Mouse (Mus musculus) cortical plate, adult 2 months (tissue): ENCODE measurements around the gene Wnt10b. TPM values are rescaled to one million over a fixed set of nuclear protein-coding genes. Genes with fewer than 3 reads are reported as not detected.

ENCODE experiments used
- H3K27ac ChIP-seq: fragments of 200-500 bp; 2 replicates; pipeline ENCODE4 v1.5.1; 2012; ENCODE audit warnings: low read length, control low read depth, inconsistent platforms; ENCODE audit not compliant: insufficient read depth
- H3K4me1 ChIP-seq: fragments of 200-500 bp; 2 replicates; pipeline ENCODE4 v1.6.1; 2011; ENCODE audit warnings: low read length; ENCODE audit not compliant: control insufficient read depth, insufficient read depth
- H3K4me3 ChIP-seq: fragments of 200-500 bp; 2 replicates; pipeline ENCODE4 v1.5.1; 2011; ENCODE audit warnings: mild to moderate bottlenecking, low read length, control low read depth; ENCODE audit not compliant: insufficient read depth
- CTCF ChIP-seq: fragments of 200-500 bp; IDR thresholded peaks from 2 replicates; pipeline ENCODE4 v1.5.1; 2011; ENCODE audit warnings: mild to moderate bottlenecking, control low read depth, low read length; ENCODE audit not compliant: insufficient read depth; ENCODE audit errors: extremely low read depth
- POLR2A ChIP-seq: fragments of 200-500 bp; IDR thresholded peaks from 2 replicates; pipeline ENCODE4 v1.6.1; 2011; ENCODE audit warnings: mild to moderate bottlenecking, low read length, control low read depth; ENCODE audit not compliant: insufficient read depth; ENCODE audit errors: extremely low read depth
- polyA plus RNA-seq: library from polyadenylated mRNA; depleted of rRNA; stranded (reverse); fragments of >200 nt; gene quantifications from 2 replicates; pipeline ENCODE4 v1.2.3, GENCODE M21; 2012

Gene Wnt10b
- polyA plus RNA-seq, 1 experiment, result 3.1 TPM

DNA sequence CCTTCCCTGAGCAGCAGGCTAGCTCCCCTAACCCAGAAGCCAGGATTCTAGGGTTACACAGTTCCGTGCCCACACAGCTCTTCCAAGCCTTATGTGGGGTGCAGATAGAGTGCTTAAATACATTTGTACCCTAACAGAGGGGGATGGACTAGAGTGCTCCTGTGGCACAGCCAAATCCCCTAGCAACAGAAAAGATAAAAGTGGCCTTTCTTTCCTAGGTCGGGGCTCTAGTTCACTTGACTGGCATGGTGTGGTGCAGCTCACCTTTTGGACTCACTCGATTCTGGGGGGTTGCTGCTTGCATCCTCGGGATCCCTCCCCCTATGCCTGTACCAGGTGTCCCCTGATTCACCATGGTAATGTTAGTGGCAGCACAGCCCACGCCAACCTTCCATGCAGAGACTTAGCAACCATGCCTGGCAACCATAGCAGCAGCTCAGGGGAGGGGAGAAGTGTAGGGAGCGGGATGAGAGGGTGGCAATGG lies 30.7 kb upstream of the Wnt10b start:
- TF ChIP-seq POLR2A (peak; percentile 53; the same call in 1 of the 2 replicates), CTCF (no peak)
- Histone ChIP-seq H3K4me1 (peaks cover 9% of the 10 kb centered on the region), H3K4me3 (peak overlapping the region; percentile 95), H3K27ac (peak overlapping the region; percentile 83)

DNA sequence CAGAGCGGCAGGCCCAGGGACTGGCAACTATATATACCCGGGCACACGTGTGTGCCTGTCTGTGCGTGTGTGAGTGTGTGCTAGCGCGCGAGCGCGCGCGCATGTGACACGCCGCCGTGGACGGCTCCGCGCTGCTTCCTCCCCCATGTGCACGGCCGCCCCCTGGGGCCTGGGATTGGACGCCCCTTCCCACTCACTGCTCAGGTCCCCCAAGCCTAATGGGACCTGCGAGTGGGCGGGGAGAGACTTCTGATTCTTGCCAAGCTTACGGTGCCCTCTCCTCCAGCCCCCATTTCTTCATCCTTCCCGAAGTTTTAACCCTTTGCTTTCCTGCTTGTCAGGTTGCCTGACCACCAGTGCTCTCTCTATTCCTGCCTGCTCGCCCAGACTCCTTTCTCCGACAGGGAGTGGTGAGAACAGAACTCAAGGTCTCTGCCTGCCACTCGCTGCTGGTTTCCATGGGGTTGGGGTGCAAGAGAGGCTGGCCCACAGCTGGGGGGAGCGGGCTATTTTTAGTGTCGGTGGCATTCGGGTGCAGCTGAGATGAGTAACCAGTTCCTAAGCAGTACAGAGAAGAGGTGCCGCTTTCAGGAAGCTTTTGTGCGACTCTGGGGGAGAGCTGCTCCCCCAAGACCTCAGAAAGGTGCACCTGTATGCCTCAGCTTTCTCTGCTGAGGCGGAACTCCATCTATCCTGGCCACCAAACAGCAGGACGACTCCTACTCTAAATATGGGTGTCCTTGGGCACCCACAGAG lies 30.1 kb upstream of the Wnt10b start:
- Histone ChIP-seq H3K4me3 (peak overlapping the region; percentile 95), H3K27ac (peak overlapping the region; percentile 83), H3K4me1 (peaks cover 7% of the 10 kb centered on the region; the same call in 1 of the 2 replicates)
- TF ChIP-seq POLR2A (peak; percentile 70; the same call in 1 of the 2 replicates), CTCF (no peak)

DNA sequence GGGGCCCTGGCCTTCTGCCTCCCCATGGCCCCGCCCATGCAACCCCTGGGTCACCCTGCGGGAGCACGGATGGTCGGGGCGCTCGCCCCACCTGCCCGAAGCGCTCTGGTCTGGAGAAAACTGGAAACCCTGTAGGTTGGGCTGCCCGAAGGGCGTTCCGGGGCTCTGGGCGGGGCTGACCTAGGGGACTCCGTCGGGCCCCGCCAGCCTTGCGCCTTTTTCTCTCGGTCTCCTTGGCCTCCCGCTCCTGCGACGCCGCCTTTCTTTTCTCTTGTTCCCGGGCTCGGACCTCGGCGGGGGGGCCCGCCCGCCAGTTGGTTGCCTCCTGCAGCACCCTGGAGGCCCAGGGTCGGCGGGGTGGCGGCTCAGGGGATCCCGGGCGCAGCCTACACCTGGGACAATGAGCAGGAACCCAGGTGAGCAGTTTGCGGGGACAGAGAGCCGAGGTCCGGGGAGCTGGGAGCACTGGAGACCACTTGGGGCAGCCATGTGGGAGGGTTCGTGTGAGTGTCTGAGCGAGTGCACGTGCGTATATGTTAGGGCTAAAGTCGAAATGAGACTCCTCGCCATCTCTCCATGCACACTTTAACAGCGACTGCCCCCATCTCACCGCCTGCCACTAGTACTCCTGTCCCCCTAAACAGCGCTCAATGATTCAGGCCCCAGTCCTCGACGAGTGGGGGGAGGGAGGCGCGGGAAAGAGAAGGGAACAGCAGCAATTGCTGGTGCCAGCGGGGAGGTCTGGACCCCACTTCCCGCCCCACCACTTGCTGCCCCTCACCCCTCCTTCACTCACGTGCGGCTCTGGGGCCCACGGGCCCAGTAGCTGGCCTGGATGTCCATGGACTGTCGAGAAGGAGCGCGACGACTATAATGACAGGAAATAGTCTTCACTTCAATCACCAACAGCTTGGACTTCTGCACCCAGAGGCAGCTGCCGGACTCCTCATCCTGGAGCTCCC lies 29.1 kb upstream of the Wnt10b start:
- Histone ChIP-seq H3K4me1 (peaks cover 7% of the 10 kb centered on the region; the same call in 1 of the 2 replicates), H3K27ac (peak overlapping the region; percentile 53), H3K4me3 (peak overlapping the region; percentile 95)
- no peak for TF ChIP-seq CTCF
- TF ChIP-seq POLR2A, result no peak

DNA sequence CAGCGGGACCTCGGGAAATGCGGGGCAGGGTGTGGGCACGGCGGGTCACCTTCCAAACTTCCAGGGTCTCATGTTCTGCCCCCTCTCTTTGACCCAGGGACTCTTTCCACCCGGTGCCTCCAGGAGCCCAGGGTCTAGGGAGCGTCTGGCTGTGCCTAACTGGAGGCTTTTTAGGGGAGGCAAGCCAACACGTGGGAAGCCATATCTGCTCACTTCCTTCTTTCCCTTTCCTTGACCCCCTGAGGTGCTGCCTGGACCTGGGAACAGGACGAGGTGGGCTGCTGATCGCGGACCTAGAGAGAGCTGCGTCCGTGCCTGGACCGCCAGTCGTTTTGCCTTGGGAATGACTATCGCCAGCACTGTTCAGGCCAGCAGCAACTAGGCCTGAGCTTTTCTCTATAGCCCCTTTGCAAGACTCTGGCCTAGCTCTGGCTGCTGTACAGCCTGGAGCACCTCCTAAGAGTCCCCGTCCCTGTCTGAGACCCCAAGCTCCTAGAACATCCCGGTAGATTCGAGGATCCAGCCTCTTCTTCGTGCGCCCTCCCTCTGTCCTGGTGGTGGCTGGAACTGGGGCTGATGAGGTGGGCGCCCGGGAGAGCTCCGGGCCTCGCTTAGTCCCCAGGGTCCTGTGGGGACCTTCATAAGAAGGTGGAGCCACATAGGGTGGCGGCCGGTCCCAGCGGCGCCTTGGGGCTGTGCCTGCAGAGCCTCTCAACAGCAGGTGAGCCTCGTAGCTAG lies 28.3 kb upstream of the Wnt10b start:
- no peak for TF ChIP-seq CTCF
- TF ChIP-seq POLR2A, result no peak
- Histone ChIP-seq H3K4me3 (peak overlapping the region; percentile 95), H3K4me1 (peaks cover 7% of the 10 kb centered on the region; the same call in 1 of the 2 replicates), H3K27ac (peak overlapping the region; percentile 53)

DNA sequence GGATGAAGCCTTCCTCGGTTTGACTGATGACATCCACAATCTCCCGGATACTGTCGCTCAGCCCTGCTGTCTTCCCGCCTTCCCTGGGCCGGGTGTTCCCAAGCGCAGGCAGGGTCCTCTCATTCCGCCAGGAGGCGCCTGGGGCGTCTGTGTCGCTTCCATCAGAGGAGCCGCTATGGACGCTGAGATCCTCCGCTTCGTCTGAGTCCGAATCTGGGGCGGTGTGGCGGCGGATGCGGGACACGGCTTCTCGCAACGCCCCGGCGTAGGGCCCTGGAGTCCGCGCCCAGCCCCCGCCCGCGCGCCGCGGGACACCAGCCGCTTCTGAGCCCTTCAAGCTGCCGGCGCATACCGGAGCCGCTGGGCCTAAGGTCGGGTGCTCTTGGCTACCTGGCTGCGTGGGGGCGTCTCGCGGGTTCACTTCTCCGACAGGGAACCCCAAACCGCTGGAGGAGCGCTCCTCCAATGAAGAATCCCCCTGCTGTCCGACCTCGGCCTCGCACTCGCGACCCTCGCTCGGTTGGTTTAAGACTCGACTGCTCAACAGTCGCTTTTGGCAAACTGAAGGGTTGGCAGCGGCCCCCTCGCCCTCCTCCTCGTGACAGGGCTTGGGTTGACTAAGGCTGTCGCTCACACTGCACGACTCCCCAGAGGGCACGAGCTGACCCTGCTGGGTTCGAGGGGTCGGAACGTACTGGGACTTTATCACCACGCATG lies 27.5 kb upstream of the Wnt10b start:
- Histone ChIP-seq H3K27ac (peak overlapping the region; percentile 36; the same call in 1 of the 2 replicates), H3K4me1 (peaks cover 7% of the 10 kb centered on the region; the same call in 1 of the 2 replicates), H3K4me3 (peak overlapping the region; percentile 95)
- TF ChIP-seq POLR2A (peak; percentile 33; the same call in 1 of the 2 replicates), CTCF (peak; percentile 45; the same call in 1 of the 2 replicates)

DNA sequence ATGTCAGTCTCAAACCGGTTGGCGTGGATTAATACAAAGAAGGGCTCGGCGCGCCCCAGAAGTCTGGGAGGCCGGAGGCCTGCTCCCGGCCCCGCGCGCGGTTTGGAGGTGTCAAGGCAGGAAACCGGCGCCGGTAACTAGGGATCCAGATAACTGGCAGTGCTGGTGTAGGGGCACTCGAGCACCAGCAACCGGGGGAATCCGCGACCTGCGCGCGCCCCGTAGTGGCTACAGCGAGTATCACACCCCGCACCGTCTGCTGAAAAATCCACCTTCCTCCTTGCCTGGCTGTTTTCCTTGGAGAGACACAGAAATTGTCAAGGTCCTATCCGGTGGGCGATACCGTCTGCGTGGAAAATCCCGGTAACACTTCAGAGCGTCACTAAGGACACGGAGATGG lies 26.1 kb upstream of the Wnt10b start:
- peaks cover 1% of the 10 kb centered on the region; the same call in 1 of the 2 replicates for H3K4me1 ChIP-seq
- H3K4me3 ChIP-seq, result no peak overlapping the region
- H3K27ac ChIP-seq, result no peak overlapping the region
- TF ChIP-seq CTCF, result peak; percentile 63
- no peak for TF ChIP-seq POLR2A

DNA sequence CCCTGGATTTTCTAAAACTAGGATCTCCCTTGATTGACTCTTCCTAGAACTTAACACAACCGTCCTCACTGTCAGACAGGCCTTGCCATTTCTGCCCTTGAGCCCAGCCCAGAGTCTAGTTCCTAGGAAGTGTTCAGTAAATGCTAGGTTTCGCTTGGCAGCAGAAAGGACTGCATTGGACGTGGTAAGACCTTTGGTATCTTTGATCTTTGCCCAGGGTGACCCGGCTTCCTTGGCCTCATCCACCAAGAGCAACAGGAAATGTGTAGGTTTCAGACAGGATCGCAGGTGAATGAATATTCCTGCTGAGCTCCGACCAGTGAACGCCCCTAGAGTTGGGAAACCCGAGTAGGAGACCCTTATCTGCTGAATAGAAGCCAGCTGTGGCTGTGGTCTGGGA lies 25.0 kb upstream of the Wnt10b start:
- TF ChIP-seq CTCF (no peak), POLR2A (no peak)
- H3K4me3 ChIP-seq, result no peak overlapping the region
- peaks cover 1% of the 10 kb centered on the region; the same call in 1 of the 2 replicates for H3K4me1 ChIP-seq
- H3K27ac ChIP-seq, result no peak overlapping the region

DNA sequence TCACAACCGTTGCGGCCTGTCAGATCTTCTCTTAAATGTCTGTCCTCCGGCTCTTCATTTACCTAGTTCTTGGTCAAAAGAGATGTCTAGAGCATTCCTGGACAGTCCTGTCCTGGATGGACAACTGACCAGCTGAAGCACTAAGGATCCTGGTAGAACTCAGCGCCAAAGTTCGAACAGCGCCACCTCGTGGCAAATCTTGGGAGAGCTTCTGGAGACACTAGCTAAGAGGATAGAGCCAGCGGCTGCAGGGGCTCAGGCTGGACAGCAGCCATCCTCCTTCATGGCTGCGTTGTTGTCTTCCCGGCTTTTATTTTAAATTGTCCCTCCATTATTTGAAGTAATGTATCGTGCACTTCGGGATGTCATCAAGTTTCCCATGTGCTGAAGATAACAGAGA lies 21.4 kb upstream of the Wnt10b start:
- no peak overlapping the region for H3K27ac ChIP-seq
- no peak overlapping the region for H3K4me3 ChIP-seq
- TF ChIP-seq POLR2A (no peak), CTCF (peak; percentile 76)
- peaks cover 3% of the 10 kb centered on the region; the same call in 1 of the 2 replicates for H3K4me1 ChIP-seq
